32 mouse cellular contexts compared by ENCODE assay signal in genomic region chr11:69828832-69829231, GRCm38 (mm10). TPM values are rescaled to one million over a fixed set of nuclear protein-coding genes. Genes with fewer than 3 reads are reported as not detected.
DNase-seq lines count a peak whose midpoint lies in the region; ATAC-seq lines count a peak whose summit lies in the region.
"Had no signal": no experiment of that assay in that cellular context is flagged by ENCODE, and none has a peak within 500 bp of the region (broad histone marks: within the 10 kb centered on the region; RNA-seq: fewer than 3 reads in every experiment).

No protein-coding gene starts in this region.

- no peak overlapping the region for H3K27ac ChIP-seq in hindbrain, embryonic 15.5 days (replicated peaks)
- no peak overlapping the region for H3K27ac ChIP-seq in hindbrain, embryonic 16.5 days (ENCODE audit: low read depth, low read length)
- H3K27ac ChIP-seq in limb, embryonic 11.5 days (replicated peaks; ENCODE audit: low read depth, low read length): no peak overlapping the region
- H3K27ac ChIP-seq: embryonic facial prominence, embryonic 12.5 days; hindbrain, embryonic 14.5 days; kidney, postnatal 0 days had no signal

- peaks cover 64% of the 10 kb centered on the region for H3K36me3 ChIP-seq in hindbrain, embryonic 15.5 days
- peaks cover 46% of the 10 kb centered on the region for H3K36me3 ChIP-seq in hindbrain, embryonic 16.5 days (ENCODE audit: control insufficient read depth, insufficient read depth, low read length)
- peaks cover 11% of the 10 kb centered on the region; the same call in 1 of the 2 replicates for H3K36me3 ChIP-seq in limb, embryonic 11.5 days (ENCODE audit: control insufficient read depth, insufficient read depth, low read length)

- H3K4me2 ChIP-seq in hindbrain, embryonic 15.5 days: no peak overlapping the region
- no peak overlapping the region for H3K4me2 ChIP-seq in hindbrain, embryonic 16.5 days (ENCODE audit: low read length)
- H3K4me2 ChIP-seq in limb, embryonic 11.5 days (ENCODE audit: low read depth, severe bottlenecking): no peak overlapping the region
- H3K4me2 ChIP-seq: embryonic facial prominence, embryonic 12.5 days; heart, embryonic 11.5 days; hindbrain, embryonic 14.5 days; midbrain, embryonic 11.5 days had no signal

- peaks cover 14% of the 10 kb centered on the region for H3K4me1 ChIP-seq in hindbrain, embryonic 15.5 days (replicated peaks)
- peaks cover 8% of the 10 kb centered on the region for H3K4me1 ChIP-seq in hindbrain, embryonic 16.5 days (ENCODE audit: control insufficient read depth, insufficient read depth, low read depth, low read length)
- no peaks in the 10 kb centered on the region; the same call in none of the 2 replicates for H3K4me1 ChIP-seq in limb, embryonic 11.5 days (ENCODE audit: control insufficient read depth, insufficient read depth, low read length)

- no peak overlapping the region for H3K4me3 ChIP-seq in hindbrain, embryonic 15.5 days
- H3K4me3 ChIP-seq in hindbrain, embryonic 16.5 days (ENCODE audit: low read length): no peak overlapping the region
- 0 out of 2 replicates have a peak overlapping the region, but pooled peaks have one; percentile 2 for H3K4me3 ChIP-seq in limb, embryonic 11.5 days (ENCODE audit: low read depth, low read length)
- H3K4me3 ChIP-seq: embryonic facial prominence, embryonic 12.5 days had no signal

- H3K27me3 ChIP-seq in hindbrain, embryonic 15.5 days: no peaks in the 10 kb centered on the region
- no peaks in the 10 kb centered on the region for H3K27me3 ChIP-seq in hindbrain, embryonic 16.5 days (replicated peaks; ENCODE audit: control insufficient read depth, insufficient read depth, low read length)
- peaks cover 5% of the 10 kb centered on the region; the same call in 1 of the 2 replicates for H3K27me3 ChIP-seq in limb, embryonic 11.5 days (ENCODE audit: control insufficient read depth, insufficient read depth, low read length)
- H3K27me3 ChIP-seq: embryonic facial prominence, embryonic 12.5 days had no signal

- 52% methylated on average over 5 of the region's 5 CpGs for WGBS in hindbrain, embryonic 15.5 days
- WGBS in hindbrain, embryonic 16.5 days: 63% methylated on average over 5 of the region's 5 CpGs
- 67% methylated on average over 5 of the region's 5 CpGs for WGBS in limb, embryonic 11.5 days

- peak; percentile 57 to 60 for DNase-seq in cerebellum, postnatal 10 days
- no peak for DNase-seq in cerebellum, postnatal 36 days
- DNase-seq in R1 (ENCODE audit: low read depth, low spot score): peak; percentile 72
- no peak for DNase-seq in limb, embryonic 11.5 days (ENCODE audit: low spot score)
- DNase-seq in right cerebral cortex, adult 2 months (ENCODE audit: low spot score in 2 of 2): no peak
- DNase-seq: adrenal gland, adult 2 months; cerebellum, adult 11 months; heart, adult 11 months; heart, postnatal 10 days; kidney, adult 18-20 months; left cerebral cortex, postnatal 4 days; lung, adult 18-20 months; lung, postnatal 10 days; thymus, postnatal 25 days had no signal

- ATAC-seq in hindbrain, embryonic 15.5 days (ENCODE audit: low FRiP score, low read depth): 0 out of 2 replicates have a peak, but pooled peaks have one; percentile 19
- ATAC-seq in hindbrain, embryonic 16.5 days: no peak
- no peak for ATAC-seq in limb, embryonic 11.5 days (ENCODE audit: insufficient number of reproducible peaks, low FRiP score, low TSS enrichment, low read depth)
- ATAC-seq in megakaryocyte-erythroid progenitor cell, adult 5-6 weeks (replicated peaks; ENCODE audit: low FRiP score, low TSS enrichment, poor library complexity, severe bottlenecking): no peak
- ATAC-seq: CD4-positive, CD25-positive, alpha-beta regulatory T cell, adult 4 months; forebrain, embryonic 14.5 days had no signal

- no peaks in the 10 kb centered on the region for H3K9me3 ChIP-seq in hindbrain, embryonic 15.5 days
- no peaks in the 10 kb centered on the region for H3K9me3 ChIP-seq in hindbrain, embryonic 16.5 days (ENCODE audit: control insufficient read depth, low read length)
- H3K9me3 ChIP-seq in limb, embryonic 11.5 days (ENCODE audit: control insufficient read depth, low read length): no peaks in the 10 kb centered on the region
- H3K9me3 ChIP-seq: embryonic facial prominence, embryonic 12.5 days had no signal

- no peak overlapping the region for H3K9ac ChIP-seq in hindbrain, embryonic 15.5 days
- H3K9ac ChIP-seq in hindbrain, embryonic 16.5 days (ENCODE audit: low read depth, low read length): no peak overlapping the region
- no peak overlapping the region for H3K9ac ChIP-seq in limb, embryonic 11.5 days (ENCODE audit: low read length)
- H3K9ac ChIP-seq: embryonic facial prominence, embryonic 12.5 days; hindbrain, embryonic 14.5 days had no signal

RNA-seq across cellular contexts. Expression of gene Spem1, which starts 6.9 kb away (rescaled TPM):
- polyA plus RNA-seq in hindbrain, embryonic 15.5 days (2015; fragmentation: Nextera tagmentation; extraction: Ambion mirVana): 0.21 and 0.34 TPM in 2 replicates
- polyA plus RNA-seq in hindbrain, embryonic 16.5 days (2015; fragmentation: Nextera tagmentation; extraction: Ambion mirVana): 0.35 and 0.45 TPM in 2 replicates
- polyA plus RNA-seq in limb, embryonic 11.5 days (2014; fragmentation: Nextera tagmentation; extraction: Ambion mirVana): 0.15 and 0.18 TPM in 2 replicates
- total RNA-seq in megakaryocyte-erythroid progenitor cell, adult 5-6 weeks (2014; fragmentation: Nextera tagmentation): not detected in 2 replicates
- total RNA-seq in megakaryocyte-erythroid progenitor cell, adult 5-6 weeks (2017): not detected in 2 replicates
- total RNA-seq: adrenal gland, adult 2 months; adrenal gland, postnatal 4 days; common myeloid progenitor, adult 5-6 weeks; gastrocnemius, adult 8-10 months; heart, postnatal 10 days; liver, adult 2 months had no signal
- polyA plus RNA-seq: adrenal gland, adult 2 months; heart, embryonic 11.5 days; kidney, postnatal 0 days; liver, adult 2 months; spleen, adult 2 months had no signal

RNA-seq across cellular contexts. Expression of gene Nlgn2, which starts 8.8 kb away (rescaled TPM):
- polyA plus RNA-seq in hindbrain, embryonic 15.5 days (2015; fragmentation: Nextera tagmentation; extraction: Ambion mirVana): 20.9 and 21.0 TPM in 2 replicates
- 19.1 and 22.4 TPM in 2 replicates for polyA plus RNA-seq in hindbrain, embryonic 16.5 days (2015; fragmentation: Nextera tagmentation; extraction: Ambion mirVana)
- 5.8 and 6.2 TPM in 2 replicates for polyA plus RNA-seq in limb, embryonic 11.5 days (2014; fragmentation: Nextera tagmentation; extraction: Ambion mirVana)
- 7.9 and 8.3 TPM in 2 replicates for total RNA-seq in megakaryocyte-erythroid progenitor cell, adult 5-6 weeks (2014; fragmentation: Nextera tagmentation)
- total RNA-seq in megakaryocyte-erythroid progenitor cell, adult 5-6 weeks (2017): 2.9 and 3.8 TPM in 2 replicates

RNA-seq across cellular contexts. Expression of gene Tmem256, which starts 9.5 kb away (rescaled TPM):
- polyA plus RNA-seq in hindbrain, embryonic 15.5 days (2015; fragmentation: Nextera tagmentation; extraction: Ambion mirVana): 375 and 391 TPM in 2 replicates
- 341 and 379 TPM in 2 replicates for polyA plus RNA-seq in hindbrain, embryonic 16.5 days (2015; fragmentation: Nextera tagmentation; extraction: Ambion mirVana)
- 285 and 304 TPM in 2 replicates for polyA plus RNA-seq in limb, embryonic 11.5 days (2014; fragmentation: Nextera tagmentation; extraction: Ambion mirVana)
- 166 and 210 TPM in 2 replicates for total RNA-seq in megakaryocyte-erythroid progenitor cell, adult 5-6 weeks (2014; fragmentation: Nextera tagmentation)
- 64.8 and 66.7 TPM in 2 replicates for total RNA-seq in megakaryocyte-erythroid progenitor cell, adult 5-6 weeks (2017)

RNA-seq across cellular contexts. Expression of gene Spem2, which starts 10.6 kb away (rescaled TPM):
- polyA plus RNA-seq in hindbrain, embryonic 15.5 days (2015; fragmentation: Nextera tagmentation; extraction: Ambion mirVana): not detected in 2 replicates
- polyA plus RNA-seq in hindbrain, embryonic 16.5 days (2015; fragmentation: Nextera tagmentation; extraction: Ambion mirVana): not detected in 2 replicates
- not detected in 2 replicates for polyA plus RNA-seq in limb, embryonic 11.5 days (2014; fragmentation: Nextera tagmentation; extraction: Ambion mirVana)
- total RNA-seq in megakaryocyte-erythroid progenitor cell, adult 5-6 weeks (2014; fragmentation: Nextera tagmentation): not detected in 2 replicates
- total RNA-seq in megakaryocyte-erythroid progenitor cell, adult 5-6 weeks (2017): not detected in 2 replicates
- total RNA-seq: adrenal gland, adult 2 months; adrenal gland, postnatal 4 days; common myeloid progenitor, adult 5-6 weeks; gastrocnemius, adult 8-10 months; heart, postnatal 10 days; layer of hippocampus, postnatal 10 days; left cerebral cortex, adult 8-10 months; left cerebral cortex, postnatal 4 days; liver, adult 2 months; midbrain, postnatal 0 days had no signal
- polyA plus RNA-seq: CD4-positive, CD25-positive, alpha-beta regulatory T cell, adult 4 months; embryonic facial prominence, embryonic 12.5 days; forebrain, embryonic 14.5 days; heart, embryonic 11.5 days; hindbrain, embryonic 14.5 days; kidney, postnatal 0 days; liver, adult 2 months; midbrain, embryonic 11.5 days; midbrain, postnatal 0 days; spleen, adult 2 months had no signal

RNA-seq across cellular contexts. Expression of gene Gm39566, which starts 13.7 kb away (rescaled TPM):
- not detected in 2 replicates for polyA plus RNA-seq in hindbrain, embryonic 15.5 days (2015; fragmentation: Nextera tagmentation; extraction: Ambion mirVana)
- not detected in 2 replicates for polyA plus RNA-seq in hindbrain, embryonic 16.5 days (2015; fragmentation: Nextera tagmentation; extraction: Ambion mirVana)
- not detected in 2 replicates for polyA plus RNA-seq in limb, embryonic 11.5 days (2014; fragmentation: Nextera tagmentation; extraction: Ambion mirVana)
- total RNA-seq in megakaryocyte-erythroid progenitor cell, adult 5-6 weeks (2014; fragmentation: Nextera tagmentation): not detected in 2 replicates
- total RNA-seq in megakaryocyte-erythroid progenitor cell, adult 5-6 weeks (2017): not detected in 2 replicates
- total RNA-seq: adrenal gland, adult 2 months; adrenal gland, postnatal 4 days; common myeloid progenitor, adult 5-6 weeks; gastrocnemius, adult 8-10 months; heart, postnatal 10 days; layer of hippocampus, postnatal 10 days; left cerebral cortex, adult 8-10 months; left cerebral cortex, postnatal 4 days; liver, adult 2 months; midbrain, postnatal 0 days had no signal
- polyA plus RNA-seq: adrenal gland, adult 2 months; CD4-positive, CD25-positive, alpha-beta regulatory T cell, adult 4 months; embryonic facial prominence, embryonic 12.5 days; forebrain, embryonic 14.5 days; heart, embryonic 11.5 days; hindbrain, embryonic 14.5 days; kidney, postnatal 0 days; liver, adult 2 months; midbrain, embryonic 11.5 days; midbrain, postnatal 0 days; spleen, adult 2 months had no signal

Comparison
In these comparisons a context has a peak if more than half of its experiments do, and no peak if none do; other contexts are left out.
1. DNase-seq: peak in cerebellum, postnatal 10 days (2 of 2) and R1 (single experiment); none in cerebellum, postnatal 36 days (0 of 2), limb, embryonic 11.5 days (single experiment) and right cerebral cortex, adult 2 months (0 of 2).